In genomic region chr4:120805816-120806215, GRCm38 (mm10) we compare ENCODE assay signal across 28 mouse cellular contexts. TPM values are rescaled to one million over a fixed set of nuclear protein-coding genes. Genes with fewer than 3 reads are reported as not detected.
DNase-seq lines count a peak whose midpoint lies in the region; ATAC-seq and TF ChIP-seq lines count a peak whose summit lies in the region.
"Had no signal": no experiment of that assay in that cellular context is flagged by ENCODE, and none has a peak within 500 bp of the region (broad histone marks: within the 10 kb centered on the region; RNA-seq: fewer than 3 reads in every experiment).

No protein-coding gene starts in this region.

- H3K4me3 ChIP-seq in heart, embryonic 13.5 days = no peak overlapping the region
- H3K4me3 ChIP-seq in kidney, embryonic 15.5 days (replicated peaks) = no peak overlapping the region
- H3K4me3 ChIP-seq in liver, embryonic 11.5 days (ENCODE audit: low read depth, low read length) = no peak overlapping the region
- H3K4me3 ChIP-seq in liver, embryonic 14.5 days (ENCODE audit: insufficient read depth in 1 of 2, low read depth in 2 of 2, low read length in 2 of 2) = no peak overlapping the region
- H3K4me3 ChIP-seq: embryonic facial prominence, embryonic 10.5 days; hindbrain, embryonic 12.5 days; left cerebral cortex, adult 2 months; neural tube, embryonic 12.5 days had no signal

- 0 out of 2 replicates have a peak overlapping the region, but pooled peaks have one; percentile 47 for H3K9ac ChIP-seq in heart, embryonic 13.5 days
- no peak overlapping the region for H3K9ac ChIP-seq in kidney, embryonic 15.5 days
- H3K9ac ChIP-seq in liver, embryonic 11.5 days (ENCODE audit: low read depth, low read length) = no peak overlapping the region
- H3K9ac ChIP-seq in liver, embryonic 14.5 days (replicated peaks) = no peak overlapping the region
- H3K9ac ChIP-seq: hindbrain, embryonic 12.5 days; neural tube, embryonic 12.5 days had no signal

- TF ChIP-seq CTCF in liver, embryonic 14.5 days (IDR thresholded peaks at IDR 0.05; ENCODE audit: low read depth) = no peak

- H3K27ac ChIP-seq in heart, embryonic 13.5 days (replicated peaks) = 0 out of 2 replicates have a peak overlapping the region, but pooled peaks have one; percentile 8
- H3K27ac ChIP-seq in kidney, embryonic 15.5 days = no peak overlapping the region
- no peak overlapping the region for H3K27ac ChIP-seq in liver, embryonic 11.5 days (ENCODE audit: low read depth, low read length)
- no peak overlapping the region for H3K27ac ChIP-seq in liver, embryonic 14.5 days
- H3K27ac ChIP-seq: embryonic facial prominence, embryonic 10.5 days; hindbrain, embryonic 12.5 days; left cerebral cortex, adult 2 months; neural tube, embryonic 12.5 days had no signal

- TF ChIP-seq EP300 in liver, embryonic 14.5 days (IDR thresholded peaks at IDR 0.05; ENCODE audit: low read depth) = no peak

- H3K36me3 ChIP-seq in heart, embryonic 13.5 days = peaks cover 12% of the 10 kb centered on the region
- H3K36me3 ChIP-seq in kidney, embryonic 15.5 days = peaks cover 12% of the 10 kb centered on the region; the same call in 1 of the 2 replicates
- H3K36me3 ChIP-seq in liver, embryonic 11.5 days (ENCODE audit: control insufficient read depth, insufficient read depth, low read length) = no peaks in the 10 kb centered on the region
- no peaks in the 10 kb centered on the region for H3K36me3 ChIP-seq in liver, embryonic 14.5 days (replicated peaks; ENCODE audit: control insufficient read depth, insufficient read depth, low read depth)
- H3K36me3 ChIP-seq: hindbrain, embryonic 12.5 days; neural tube, embryonic 12.5 days had no signal

- H3K4me1 ChIP-seq in heart, embryonic 13.5 days = peaks cover 58% of the 10 kb centered on the region
- H3K4me1 ChIP-seq in kidney, embryonic 15.5 days = peaks cover 11% of the 10 kb centered on the region; the same call in 1 of the 2 replicates
- 0 out of 2 replicates have a peak, but pooled peaks cover 2% of the 10 kb centered on the region for H3K4me1 ChIP-seq in liver, embryonic 11.5 days (replicated peaks; ENCODE audit: control insufficient read depth, insufficient read depth, low read length)
- peaks cover 4% of the 10 kb centered on the region in 2 experiments; a peak in 3 of 4 replicates for H3K4me1 ChIP-seq in liver, embryonic 14.5 days (replicated peaks; ENCODE audit: control insufficient read depth in 2 of 2, insufficient read depth in 2 of 2, low read length in 1 of 2)
- H3K4me1 ChIP-seq: neural tube, embryonic 12.5 days had no signal

- H3K4me2 ChIP-seq in heart, embryonic 13.5 days = no peak overlapping the region
- no peak overlapping the region for H3K4me2 ChIP-seq in kidney, embryonic 15.5 days
- peak overlapping the region; percentile 5 for H3K4me2 ChIP-seq in liver, embryonic 11.5 days
- peak overlapping the region; percentile 16; the same call in 1 of the 2 replicates for H3K4me2 ChIP-seq in liver, embryonic 14.5 days (ENCODE audit: low read depth)
- H3K4me2 ChIP-seq: heart, embryonic 11.5 days; hindbrain, embryonic 12.5 days; neural tube, embryonic 12.5 days had no signal

- H3K9me3 ChIP-seq in heart, embryonic 13.5 days = no peaks in the 10 kb centered on the region
- no peaks in the 10 kb centered on the region for H3K9me3 ChIP-seq in kidney, embryonic 15.5 days (replicated peaks)
- no peaks in the 10 kb centered on the region for H3K9me3 ChIP-seq in liver, embryonic 11.5 days (ENCODE audit: control insufficient read depth, low read length)
- no peaks in the 10 kb centered on the region for H3K9me3 ChIP-seq in liver, embryonic 14.5 days (ENCODE audit: control insufficient read depth, low read length)
- H3K9me3 ChIP-seq: embryonic facial prominence, embryonic 10.5 days; G1E; hindbrain, embryonic 12.5 days; neural tube, embryonic 12.5 days had no signal

- DNase-seq in heart, postnatal 4 days = no peak
- peak; percentile 74 for DNase-seq in kidney, adult 9 months
- no peak for DNase-seq in liver, embryonic 11.5 days (ENCODE audit: low spot score)
- DNase-seq in liver, embryonic 14.5 days (ENCODE audit: low read depth in 3 of 3, low spot score in 3 of 3) = no peak
- DNase-seq in urinary bladder, postnatal 25 days (ENCODE audit: low spot score) = no peak
- DNase-seq: adrenal gland, adult 2 months; cerebellum, adult 11 months; cerebellum, postnatal 10 days; gastrocnemius, postnatal 25 days; lung, postnatal 4 days; midbrain, embryonic 14.5 days; retina, postnatal 1 day; right cerebral cortex, postnatal 25 days; thymus, postnatal 25 days had no signal

- ATAC-seq in heart, embryonic 13.5 days (ENCODE audit: extremely low read depth, insufficient number of reproducible peaks, low FRiP score, low TSS enrichment) = no peak
- no peak for ATAC-seq in kidney, embryonic 15.5 days (replicated peaks; ENCODE audit: low FRiP score)
- ATAC-seq in liver, embryonic 11.5 days (replicated peaks; ENCODE audit: low FRiP score) = no peak
- ATAC-seq in liver, embryonic 14.5 days (ENCODE audit: insufficient read depth) = no peak
- no peak for ATAC-seq in activated CD4-positive, CD25-positive, alpha-beta regulatory T cell, adult 4 months
- ATAC-seq: forebrain, embryonic 16.5 days; intestine, postnatal 0 days; Patski had no signal

- H3K27me3 ChIP-seq in heart, embryonic 13.5 days (replicated peaks) = no peaks in the 10 kb centered on the region
- no peaks in the 10 kb centered on the region for H3K27me3 ChIP-seq in kidney, embryonic 15.5 days
- no peaks in the 10 kb centered on the region for H3K27me3 ChIP-seq in liver, embryonic 11.5 days (replicated peaks; ENCODE audit: control insufficient read depth, insufficient read depth, low read length)
- no peaks in the 10 kb centered on the region for H3K27me3 ChIP-seq in liver, embryonic 14.5 days (ENCODE audit: control insufficient read depth, insufficient read depth, low read length)
- H3K27me3 ChIP-seq: CH12.LX; hindbrain, embryonic 12.5 days; neural tube, embryonic 12.5 days; Patski had no signal

RNA-seq across cellular contexts. Expression of gene Nfyc, which starts 25.6 kb away (rescaled TPM):
- 95.8 and 97.4 TPM in 2 replicates for polyA plus RNA-seq in heart, embryonic 13.5 days (2015; fragmentation: Nextera tagmentation; extraction: Ambion mirVana)
- total RNA-seq in heart, postnatal 4 days (2021) = 10 to 100 TPM; 90.3 to 96.0 TPM
- polyA plus RNA-seq in kidney, embryonic 15.5 days (2015; fragmentation: Nextera tagmentation; extraction: Ambion mirVana) = 112 and 115 TPM in 2 replicates
- 83.1 and 92.6 TPM in 2 replicates for polyA plus RNA-seq in liver, embryonic 11.5 days (2014; fragmentation: Nextera tagmentation; extraction: Ambion mirVana)
- polyA plus RNA-seq in liver, embryonic 14.5 days (2012; rRNA removed) = 53.3 and 58.2 TPM in 2 replicates
- polyA plus RNA-seq in liver, embryonic 14.5 days (2014; fragmentation: Nextera tagmentation; extraction: Ambion mirVana) = 50.6 and 50.7 TPM in 2 replicates
- 10 to 100 TPM; 55.0 to 70.3 TPM for polyA plus RNA-seq in activated CD4-positive, CD25-positive, alpha-beta regulatory T cell, adult 4 months (2017; shearing (Covaris generic))

RNA-seq across cellular contexts. Expression of gene Rims3, which starts 48.8 kb away (rescaled TPM):
- polyA plus RNA-seq in heart, embryonic 13.5 days (2015; fragmentation: Nextera tagmentation; extraction: Ambion mirVana) = 0.51 and 0.60 TPM in 2 replicates
- under 1 TPM; 0.21 to 0.29 TPM for total RNA-seq in heart, postnatal 4 days (2021)
- polyA plus RNA-seq in kidney, embryonic 15.5 days (2015; fragmentation: Nextera tagmentation; extraction: Ambion mirVana) = 0.54 and 1.2 TPM in 2 replicates
- polyA plus RNA-seq in liver, embryonic 11.5 days (2014; fragmentation: Nextera tagmentation; extraction: Ambion mirVana) = 0.66 and 1.1 TPM in 2 replicates
- 0.19 and 0.25 TPM in 2 replicates for polyA plus RNA-seq in liver, embryonic 14.5 days (2012; rRNA removed)
- 0.09 and 0.15 TPM in 2 replicates for polyA plus RNA-seq in liver, embryonic 14.5 days (2014; fragmentation: Nextera tagmentation; extraction: Ambion mirVana)
- polyA plus RNA-seq in activated CD4-positive, CD25-positive, alpha-beta regulatory T cell, adult 4 months (2017; shearing (Covaris generic)) = under 1 TPM; 0.68 to 0.99 TPM
- total RNA-seq: megakaryocyte-erythroid progenitor cell, adult 5-6 weeks had no signal
- polyA plus RNA-seq: G1E, Patski had no signal

RNA-seq across cellular contexts. Expression of gene Kcnq4, which starts 57.4 kb away (rescaled TPM):
- 0.45 and 0.83 TPM in 2 replicates for polyA plus RNA-seq in heart, embryonic 13.5 days (2015; fragmentation: Nextera tagmentation; extraction: Ambion mirVana)
- total RNA-seq in heart, postnatal 4 days (2021) = 1 to 10 TPM; 2.7 to 2.9 TPM
- 0.89 and 1.4 TPM in 2 replicates for polyA plus RNA-seq in kidney, embryonic 15.5 days (2015; fragmentation: Nextera tagmentation; extraction: Ambion mirVana)
- polyA plus RNA-seq in liver, embryonic 11.5 days (2014; fragmentation: Nextera tagmentation; extraction: Ambion mirVana) = 0.57 and 0.90 TPM in 2 replicates
- 0.06 and 0.10 TPM in 2 replicates for polyA plus RNA-seq in liver, embryonic 14.5 days (2012; rRNA removed)
- 0.08 TPM in 1 of 2 replicates, not detected in the other for polyA plus RNA-seq in liver, embryonic 14.5 days (2014; fragmentation: Nextera tagmentation; extraction: Ambion mirVana)
- polyA plus RNA-seq in activated CD4-positive, CD25-positive, alpha-beta regulatory T cell, adult 4 months (2017; shearing (Covaris generic)) = not detected
- total RNA-seq: megakaryocyte-erythroid progenitor cell, adult 5-6 weeks had no signal
- polyA plus RNA-seq: G1E had no signal

Comparison
In these comparisons a context has a peak if more than half of its experiments do, and no peak if none do; other contexts are left out.
1. H3K4me2 ChIP-seq: peak in liver, embryonic 11.5 days (single experiment) and liver, embryonic 14.5 days (single experiment); none in heart, embryonic 13.5 days (single experiment) and kidney, embryonic 15.5 days (single experiment).